Mouse (Mus musculus): ENCODE data around the gene Dst.

- TF ChIP-seq CTCF (IDR thresholded peaks at IDR 0.05; ENCODE audit: low read depth) = no peak
- no peak for TF ChIP-seq EP300 (IDR thresholded peaks at IDR 0.05; ENCODE audit: low read depth)
Observed at GRCm38 (mm10) chr1:34144826-34145225, 236.8 kb downstream of the Dst start.

Data from heart, postnatal 0 days (tissue).